Mouse (Mus musculus): ENCODE data around the gene Sin3b. TPM values are rescaled to one million over a fixed set of nuclear protein-coding genes. Genes with fewer than 3 reads are reported as not detected.

Gene Sin3b
- total and polyA plus RNA-seq, 3 experiments = 75.2 to 91.6 (median 79.4) TPM

DNA sequence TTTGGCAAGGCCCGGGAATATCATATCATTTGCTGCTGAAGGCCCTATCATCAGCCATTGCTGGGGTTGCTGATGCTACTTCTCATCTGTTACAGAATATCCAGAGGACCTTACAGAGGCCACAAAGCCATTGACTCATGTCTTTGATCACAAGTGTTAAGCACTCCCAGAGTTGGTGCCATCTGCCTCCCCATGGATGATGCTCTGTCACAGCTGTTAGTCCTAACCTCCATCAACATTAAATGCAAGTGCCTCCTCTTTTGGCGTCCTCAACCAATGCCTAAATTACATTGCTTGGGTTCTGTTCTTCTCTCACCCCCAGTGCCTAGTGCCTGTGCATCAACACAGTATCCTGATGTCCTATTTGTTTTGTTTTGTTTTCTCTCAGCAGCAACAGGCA, 78.5 kb downstream of the Sin3b start:
- Histone ChIP-seq H3K79me2 (replicated peaks; ENCODE audit: control insufficient read depth, insufficient read depth, low read length) (no peaks in the 10 kb centered on the region), H3K4me3 (no peak overlapping the region), H3K4me1 (ENCODE audit: control insufficient read depth, insufficient read depth, low read length) (no peaks in the 10 kb centered on the region), H3K36me3 (ENCODE audit: control insufficient read depth, insufficient read depth, low read length) (no peaks in the 10 kb centered on the region), H3K27ac (no peak overlapping the region), H3K9ac (ENCODE audit: low read depth, low read length) (no peak overlapping the region), H3K27me3 (ENCODE audit: control insufficient read depth, insufficient read depth, low read length) (no peaks in the 10 kb centered on the region)
- WGBS = 74% methylated on average over 2 of the region's 2 CpGs
- DNase-seq = no peak
- TF ChIP-seq CTCF (IDR thresholded peaks at IDR 0.05) (no peak), POLR2A (IDR thresholded peaks at IDR 0.05; ENCODE audit: insufficient read depth, low read depth, low read length) (no peak), EP300 (IDR thresholded peaks at IDR 0.05; ENCODE audit: insufficient read depth, low read depth, low read length) (no peak)
- intact Hi-C loops (cut with DNase I) = no loop called here

Small RNAs within 50 kb of the gene (microRNA-seq; reads per million reads assigned to microRNA genes)
- gene Gm26237 = 0 reads per million in 2 experiments

Other genes with a start within 250 kb of the Sin3b start
- 10 to 100 TPM; 38.7 to 40.0 TPM for gene Cherp, start 248.1 kb upstream of the Sin3b start, total RNA-seq (2021)
- gene Cherp, start 248.1 kb upstream of the Sin3b start, polyA plus RNA-seq (2012; rRNA removed) = 22.3 and 25.4 TPM in 2 replicates
- gene Slc35e1, start 230.7 kb upstream of the Sin3b start, total RNA-seq (2021) = 10 to 100 TPM; 68.0 to 85.7 TPM
- 83.2 and 110 TPM in 2 replicates for gene Slc35e1, start 230.7 kb upstream of the Sin3b start, polyA plus RNA-seq (2012; rRNA removed)
- gene Med26, start 175.0 kb upstream of the Sin3b start, total RNA-seq (2021) = 1 to 10 TPM; 9.3 to 9.5 TPM
- 6.9 and 7.0 TPM in 2 replicates for gene Med26, start 175.0 kb upstream of the Sin3b start, polyA plus RNA-seq (2012; rRNA removed)
- 100 to 1,000 TPM; 114 to 142 TPM for gene Smim7, start 152.2 kb upstream of the Sin3b start, total RNA-seq (2021)
- gene Smim7, start 152.2 kb upstream of the Sin3b start, polyA plus RNA-seq (2012; rRNA removed) = 53.7 and 80.1 TPM in 2 replicates
- gene Tmem38a, start 151.2 kb upstream of the Sin3b start, total RNA-seq (2021) = 100 to 1,000 TPM; 409 to 486 TPM
- 611 and 917 TPM in 2 replicates for gene Tmem38a, start 151.2 kb upstream of the Sin3b start, polyA plus RNA-seq (2012; rRNA removed)
- gene Nwd1, start 76.6 kb upstream of the Sin3b start, total RNA-seq (2021) = under 1 TPM; 0.25 to 0.29 TPM
- gene Nwd1, start 76.6 kb upstream of the Sin3b start, polyA plus RNA-seq (2012; rRNA removed) = 0.18 and 0.27 TPM in 2 replicates
- 1 to 10 TPM in 1 of 2 experiments, under 1 TPM in 1; 0.77 to 1.5 TPM for gene F2rl3, start 38.6 kb downstream of the Sin3b start, total RNA-seq (2021)
- gene F2rl3, start 38.6 kb downstream of the Sin3b start, polyA plus RNA-seq (2012; rRNA removed) = 2.0 and 2.2 TPM in 2 replicates